Mouse (Mus musculus) brain, embryonic 14.5 days (tissue): ENCODE data around the gene Eif4e. TPM values are rescaled to one million over a fixed set of nuclear protein-coding genes. Genes with fewer than 3 reads are reported as not detected.
"Not testable (repeated sequence)": the region's sequence is repeated elsewhere in the genome, so short reads cannot be mapped to it uniquely, and the experiment has no call there.

Experiments used
- DNase-seq: peaks from one replicate; pipeline ENCODE4 v3.0.0-alpha.2; 2011; ENCODE audit warnings: low read depth
- CTCF ChIP-seq: fragments of 200-500 bp; IDR thresholded peaks from 2 replicates; pipeline ENCODE4 v1.5.1; 2012; ENCODE audit warnings: inconsistent platforms, mild to moderate bottlenecking, moderate library complexity, borderline replicate concordance; ENCODE audit not compliant: insufficient read depth, insufficient read length; ENCODE audit errors: extremely low read depth
- POLR2A ChIP-seq: fragments of 200-500 bp; IDR thresholded peaks from 2 replicates; pipeline ENCODE4 v1.6.1; 2012; ENCODE audit warnings: mild to moderate bottlenecking, inconsistent platforms, borderline replicate concordance; ENCODE audit not compliant: poor library complexity, insufficient read depth, insufficient read length, severe bottlenecking; ENCODE audit errors: extremely low read depth
- polyA plus RNA-seq: library from polyadenylated mRNA; depleted of rRNA; stranded (reverse); fragments of >200 nt; gene quantifications from 2 replicates; pipeline ENCODE4 v1.2.3, GENCODE M21; 2012

Gene Eif4e
- polyA plus RNA-seq, 1 experiment = 215 TPM

DNA sequence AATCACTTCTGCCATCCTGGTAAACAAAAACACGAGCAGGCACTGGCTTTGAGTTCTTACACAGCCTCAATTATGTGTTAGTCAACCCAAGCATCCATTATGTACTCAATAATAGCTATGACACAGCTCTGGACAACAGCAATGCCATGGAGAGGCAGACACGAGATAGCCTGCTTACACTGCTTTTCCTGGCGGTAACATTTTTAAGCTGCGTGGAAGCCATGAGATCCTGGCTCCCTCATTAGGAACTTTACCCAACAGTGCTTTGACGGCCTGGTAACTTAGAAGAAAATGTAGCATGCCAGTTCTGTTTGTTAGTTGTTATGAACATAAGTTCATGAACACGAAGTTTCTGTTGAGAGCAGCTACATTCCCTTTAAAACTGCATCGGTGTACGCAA, 485 bp upstream of the Eif4e start:
- DNase-seq = peak; percentile 7
- TF ChIP-seq POLR2A (no peak), CTCF (no peak)

DNA sequence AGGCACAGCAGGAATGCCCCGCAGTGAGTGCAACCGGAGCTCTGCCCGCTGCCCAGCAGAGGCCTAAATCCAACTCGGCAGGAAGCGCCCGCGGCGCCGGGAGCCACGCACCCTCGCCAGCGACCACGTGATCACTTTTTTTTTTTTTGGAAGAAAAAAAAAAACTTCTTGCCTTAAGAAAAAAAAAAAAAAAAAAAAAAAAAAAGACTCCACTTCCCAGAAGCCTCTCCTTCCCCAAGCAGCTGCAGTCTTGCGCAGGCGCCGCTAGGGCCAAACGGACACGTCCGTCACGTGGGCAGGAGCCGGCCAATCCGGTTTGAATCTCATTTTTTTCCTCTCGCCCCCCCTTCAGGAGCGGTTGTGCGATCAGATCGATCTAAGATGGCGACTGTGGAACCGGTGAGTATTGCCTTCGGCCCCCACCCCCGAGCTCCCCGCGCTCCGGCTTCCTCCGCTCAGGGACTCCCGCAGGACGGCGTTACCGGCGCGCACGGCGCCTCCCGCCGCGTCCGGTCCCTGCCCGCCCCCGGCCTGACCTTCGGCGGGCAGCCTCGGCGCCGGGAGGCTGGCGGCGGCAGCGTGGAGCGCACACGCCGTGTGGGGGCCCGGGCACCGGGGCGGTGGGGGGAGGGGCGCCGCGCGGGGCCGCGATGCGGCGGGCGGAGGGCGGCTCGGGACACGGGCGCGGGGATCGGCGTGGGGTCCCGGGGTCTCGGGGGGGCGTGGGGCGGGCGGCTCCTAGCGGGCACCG, 1.1 kb downstream of the Eif4e start:
- TF ChIP-seq POLR2A = peak; percentile 62; the same call in 1 of the 2 replicates
- peak; percentile 43; the same call in 1 of the 2 replicates for TF ChIP-seq CTCF
- DNase-seq = peak; percentile 100

DNA sequence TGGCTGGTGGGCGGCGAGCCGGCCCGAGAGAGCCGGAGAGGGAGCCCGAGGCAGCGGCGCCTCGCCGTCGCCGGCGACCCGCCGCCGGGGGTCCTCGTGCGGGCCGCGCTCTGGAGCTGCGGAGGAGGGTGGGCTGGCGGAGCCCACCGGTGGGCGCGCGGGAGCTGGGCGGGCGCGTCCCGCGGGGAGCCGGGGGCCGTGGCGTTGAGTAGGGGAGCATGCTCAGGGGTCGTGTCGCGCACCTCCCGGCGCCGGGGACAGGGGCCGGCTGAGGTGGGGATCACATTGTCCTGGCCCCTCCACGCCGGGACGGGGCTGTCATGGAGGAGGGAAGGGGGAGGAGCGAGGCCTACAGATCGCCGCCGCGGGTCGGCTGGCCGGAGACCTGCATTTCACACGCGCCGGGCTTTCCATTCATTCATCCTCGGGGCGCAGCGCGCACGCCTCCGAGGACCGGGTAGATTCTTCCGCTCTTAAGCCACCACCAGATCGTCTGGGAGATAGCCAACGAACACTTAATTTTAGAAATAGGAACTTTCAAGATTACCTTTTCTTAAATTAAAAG, 1.8 kb downstream of the Eif4e start:
- DNase-seq = peak; percentile 78
- TF ChIP-seq POLR2A = no peak
- TF ChIP-seq CTCF = no peak

DNA sequence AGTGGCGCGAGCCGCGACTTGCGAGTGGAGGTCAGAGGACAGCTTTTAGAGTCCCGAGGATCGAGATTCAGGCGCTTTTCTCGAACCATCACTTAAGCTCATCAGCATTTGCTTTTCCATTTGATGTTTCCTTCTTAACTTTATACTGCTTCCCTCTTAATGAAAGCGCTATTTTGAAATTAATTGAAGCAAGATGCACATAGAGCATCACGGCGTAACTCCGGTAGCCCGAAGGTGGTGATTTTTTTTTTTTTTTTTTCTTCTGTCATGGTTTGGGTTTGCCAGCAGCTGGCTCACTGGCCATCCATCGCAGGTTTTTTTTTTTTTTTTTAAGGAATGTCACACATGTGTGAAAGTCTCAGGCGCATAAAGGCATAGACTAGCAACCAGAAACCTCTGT, 2.3 kb downstream of the Eif4e start:
- TF ChIP-seq POLR2A = no peak
- TF ChIP-seq CTCF = no peak
- DNase-seq = no peak

DNA sequence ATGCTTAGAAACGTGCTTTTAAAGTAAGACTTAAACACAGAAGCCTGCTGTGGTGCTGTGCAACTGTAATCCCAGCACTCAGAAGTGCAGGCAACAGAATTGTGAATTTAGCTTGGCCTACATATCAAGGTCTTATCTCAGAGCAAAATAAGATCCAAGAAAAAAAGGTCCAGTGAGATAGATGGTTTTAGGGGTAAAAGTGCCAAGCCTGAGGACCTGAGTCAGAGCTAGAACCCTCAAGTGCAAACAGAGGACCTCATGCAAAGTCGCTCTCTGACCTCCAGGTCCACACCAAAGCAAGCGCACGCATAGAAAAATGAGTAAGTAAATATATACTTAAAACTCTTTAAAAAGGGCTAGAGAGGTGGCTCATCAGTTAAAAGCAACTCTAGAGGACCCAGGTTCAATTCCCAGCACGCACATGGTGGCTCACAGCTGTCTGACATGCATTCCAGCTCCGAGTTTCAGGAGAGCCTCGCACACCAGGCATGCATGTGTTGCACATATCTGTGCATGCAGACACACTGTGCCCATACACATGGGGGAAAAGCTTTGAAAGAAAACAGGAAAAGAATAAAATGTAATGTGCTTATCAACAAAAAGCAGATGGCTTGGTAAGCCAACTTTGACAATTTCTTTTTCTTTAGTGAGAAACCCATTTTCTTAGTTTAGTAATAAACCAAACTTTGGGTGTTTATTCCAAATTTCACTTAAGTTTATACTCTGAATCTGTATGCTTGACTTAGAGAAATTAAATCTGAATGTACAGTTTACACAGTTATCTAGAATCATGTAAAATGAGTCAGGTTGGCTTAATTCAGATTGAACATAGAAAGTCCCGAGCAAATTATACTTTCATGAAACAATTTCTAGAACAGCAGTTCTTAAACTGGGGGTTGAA, 4.8 kb downstream of the Eif4e start:
- TF ChIP-seq POLR2A (no peak), CTCF (no peak)
- DNase-seq = no peak

DNA sequence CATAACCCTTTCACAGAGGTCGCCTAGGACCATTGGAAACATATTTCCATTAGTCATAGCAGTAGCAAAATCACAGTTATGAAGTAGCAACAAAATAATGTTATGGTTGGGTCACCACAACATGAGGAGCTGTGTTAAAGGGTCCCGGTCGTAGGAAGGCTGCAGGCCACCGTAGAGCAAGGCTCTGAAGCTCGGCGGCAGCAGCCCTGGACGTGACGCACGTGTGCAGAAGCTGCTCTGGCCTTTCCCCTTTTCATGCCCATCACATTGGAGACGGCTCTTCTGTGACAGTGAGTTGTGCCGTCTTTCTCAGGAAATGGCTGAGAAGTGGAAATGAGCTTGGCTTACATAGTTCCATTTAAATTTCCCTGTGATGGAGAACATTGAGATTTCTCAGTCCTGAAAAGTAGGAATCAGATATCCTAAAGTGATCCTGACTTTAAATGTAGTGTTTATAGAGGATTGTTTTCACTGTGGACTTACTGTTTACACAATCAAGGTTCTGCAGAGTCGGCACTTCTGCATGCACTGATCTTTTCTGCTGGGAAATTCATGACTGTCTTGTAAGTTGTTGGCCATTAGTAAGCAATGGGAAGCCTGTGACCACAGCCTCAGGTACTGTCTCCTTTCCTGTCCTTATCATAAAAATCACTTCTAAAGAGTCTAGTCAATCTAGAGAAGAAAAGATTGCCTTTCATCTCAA, 5.7 kb downstream of the Eif4e start:
- DNase-seq = no peak
- TF ChIP-seq CTCF (no peak), POLR2A (no peak)

DNA sequence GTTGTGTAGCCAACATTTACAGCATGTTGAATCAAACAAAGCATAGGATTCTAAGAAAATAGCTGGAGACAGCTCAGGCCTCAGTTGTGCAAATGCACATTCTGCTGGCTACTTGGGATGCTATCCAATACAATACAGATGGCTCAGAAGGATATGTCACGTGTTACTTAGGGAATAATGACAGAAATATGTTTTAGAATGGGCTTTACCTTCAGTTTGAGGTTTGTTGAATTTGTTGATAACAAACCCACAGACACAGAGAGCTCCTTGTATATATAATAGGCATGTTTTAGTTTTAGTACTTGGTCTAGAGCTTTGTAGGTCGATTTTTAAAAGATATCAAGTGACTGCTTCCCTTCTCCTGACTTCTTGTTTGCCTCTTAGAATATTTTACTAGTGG, 6.8 kb downstream of the Eif4e start:
- TF ChIP-seq CTCF (no peak), POLR2A (no peak)
- DNase-seq = no peak

DNA sequence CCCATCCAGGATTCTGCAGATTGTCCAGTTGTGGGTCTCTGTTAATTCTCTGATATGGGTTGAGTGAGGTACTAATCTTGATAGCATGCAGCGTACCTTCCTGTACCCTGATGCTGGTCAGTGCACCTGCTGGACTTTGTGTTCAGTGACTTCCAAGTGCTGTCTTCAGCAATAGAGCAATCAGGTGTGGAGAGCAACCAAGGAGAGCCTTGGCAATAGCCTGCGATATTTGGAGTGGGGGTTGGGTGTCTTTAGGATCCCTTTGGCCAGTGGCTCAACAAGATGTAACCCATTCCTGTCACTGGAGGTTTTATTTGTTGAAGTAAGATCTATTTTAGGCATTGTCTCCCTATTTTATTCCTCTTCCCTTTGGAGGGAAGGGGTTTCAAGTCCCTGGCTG, 10.1 kb downstream of the Eif4e start:
- DNase-seq = no peak
- TF ChIP-seq CTCF (no peak), POLR2A (no peak)

DNA sequence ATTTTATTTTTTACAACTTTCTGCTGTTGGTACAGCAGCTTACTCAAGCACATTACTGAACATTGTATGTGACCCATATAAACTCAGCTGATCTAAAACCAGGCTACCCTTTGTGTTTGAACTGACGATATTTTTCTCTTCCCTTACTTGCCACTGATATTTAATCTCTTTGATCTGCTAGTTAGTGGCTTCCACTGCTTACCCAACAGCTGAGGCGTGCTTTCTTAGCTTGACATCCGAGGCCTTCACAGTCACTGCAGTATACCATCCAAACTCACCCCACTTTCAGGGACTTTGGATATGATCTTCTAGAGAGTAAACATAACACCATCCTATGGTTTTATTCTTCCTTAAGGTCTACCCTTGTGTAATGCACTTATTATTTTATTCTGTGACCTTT, 16.6 kb downstream of the Eif4e start:
- DNase-seq = no peak
- TF ChIP-seq CTCF = no peak

DNA sequence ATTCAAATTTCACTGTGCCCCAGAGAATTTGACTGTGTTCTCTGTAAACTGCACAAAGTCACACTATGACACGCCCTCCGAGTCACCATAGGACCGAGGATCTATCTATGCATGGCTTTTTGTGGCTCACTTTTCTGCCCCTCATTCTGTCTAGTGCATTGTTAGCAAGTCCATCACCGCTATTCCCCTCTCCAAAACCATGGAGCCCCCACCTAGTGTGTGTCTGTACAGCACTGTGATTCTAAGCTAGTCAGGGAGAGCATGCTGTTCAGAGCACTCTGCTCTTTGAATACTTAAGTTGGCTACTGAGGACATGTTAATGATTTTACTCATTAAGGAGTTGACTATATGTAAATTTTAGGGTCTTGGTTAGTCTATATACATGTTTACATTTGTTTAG, 18.1 kb downstream of the Eif4e start:
- DNase-seq = no peak
- TF ChIP-seq CTCF (no peak), POLR2A (no peak)

DNA sequence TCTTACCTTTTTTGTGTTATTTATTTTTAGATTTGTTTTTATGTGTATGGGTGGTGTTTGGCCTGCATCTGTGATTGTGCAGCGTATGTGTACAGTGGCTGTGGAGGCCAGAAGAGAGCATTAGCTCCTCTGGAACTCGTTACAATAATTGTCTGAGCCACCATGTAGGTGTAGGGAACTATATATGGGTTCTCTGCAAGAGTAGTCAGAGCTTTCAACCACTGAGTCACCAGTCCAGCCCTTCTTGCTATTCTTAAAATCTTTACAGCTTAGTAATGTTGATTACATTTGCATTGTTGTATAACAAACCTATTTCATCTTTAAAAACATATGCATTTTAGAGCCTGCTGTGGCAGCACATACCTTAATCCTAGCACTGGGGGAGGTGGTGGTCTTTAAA, 20.7 kb downstream of the Eif4e start:
- TF ChIP-seq CTCF = no peak
- no peak for TF ChIP-seq POLR2A
- no peak for DNase-seq

DNA sequence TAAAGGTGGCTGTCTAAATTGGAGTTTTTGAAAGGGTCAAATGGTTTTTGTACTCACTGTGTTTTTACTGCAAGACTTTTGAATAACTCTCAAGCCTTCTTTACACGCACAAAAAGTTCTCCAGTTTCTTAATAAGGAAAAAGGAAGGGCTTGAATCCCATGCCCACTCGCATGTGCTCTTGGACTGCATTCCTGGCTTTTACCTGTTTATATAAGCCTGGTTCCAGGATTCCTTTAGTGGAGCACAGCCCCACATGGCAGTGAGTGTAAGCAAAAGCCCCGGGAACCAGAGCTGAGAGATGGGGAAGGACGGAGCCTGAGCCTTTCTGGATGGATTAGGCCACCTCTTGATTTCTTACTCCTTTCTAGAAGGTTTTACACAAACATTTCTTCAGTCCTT, 23.1 kb downstream of the Eif4e start:
- DNase-seq = no peak
- no peak for TF ChIP-seq CTCF
- no peak for TF ChIP-seq POLR2A

DNA sequence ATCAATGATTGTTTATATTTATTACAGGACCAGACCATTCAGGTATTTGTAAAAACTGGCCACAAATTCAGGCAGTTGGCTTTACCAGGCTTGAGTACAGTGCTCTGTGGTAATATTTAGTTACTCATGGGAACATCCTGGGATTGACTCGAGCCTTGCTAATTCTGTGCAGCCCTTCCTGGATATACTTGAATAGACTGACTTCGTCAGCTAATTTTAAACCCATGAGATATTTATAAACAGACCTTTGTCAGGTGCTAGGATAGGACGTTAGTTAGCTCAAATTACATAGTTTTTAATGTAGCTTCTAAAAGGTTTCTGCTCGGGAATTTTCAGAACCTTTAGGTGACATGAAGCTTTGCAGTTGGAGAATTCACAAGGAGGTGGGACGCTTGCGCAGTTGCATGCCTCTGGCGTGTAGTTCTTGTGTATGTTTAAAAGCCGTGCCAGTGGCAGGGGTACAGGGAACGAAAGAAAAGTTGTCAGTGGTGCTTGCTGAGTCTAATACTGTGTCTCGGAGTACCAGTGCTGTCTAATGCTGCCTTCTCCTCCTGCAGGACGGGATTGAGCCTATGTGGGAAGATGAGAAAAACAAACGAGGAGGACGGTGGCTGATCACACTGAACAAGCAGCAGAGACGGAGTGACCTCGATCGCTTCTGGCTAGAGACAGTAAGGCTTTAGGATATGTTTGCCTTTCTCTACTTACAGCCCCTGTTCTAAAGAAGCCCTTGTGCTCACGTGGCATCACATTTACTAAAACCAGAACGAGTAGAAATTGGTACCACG, 24.6 kb downstream of the Eif4e start:
- DNase-seq = no peak
- TF ChIP-seq CTCF = no peak
- no peak for TF ChIP-seq POLR2A

DNA sequence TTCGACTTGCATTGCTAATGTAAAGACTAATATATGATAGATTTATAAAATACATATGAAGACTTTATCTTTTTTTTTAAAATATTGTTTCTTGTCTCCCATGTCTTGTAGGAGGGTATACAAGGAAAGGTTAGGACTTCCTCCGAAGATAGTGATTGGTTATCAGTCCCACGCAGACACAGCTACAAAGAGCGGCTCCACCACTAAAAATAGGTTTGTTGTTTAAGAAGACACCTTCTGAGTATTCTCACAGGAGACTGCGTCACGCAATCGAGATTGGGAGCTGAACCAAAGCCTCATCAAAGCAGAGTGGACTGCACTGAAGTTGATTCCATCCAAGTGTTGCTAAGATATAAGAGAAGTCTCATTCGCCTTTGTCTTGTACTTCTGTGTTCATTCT, 29.3 kb downstream of the Eif4e start:
- not testable (repeated sequence) for DNase-seq
